Mouse (Mus musculus): ENCODE results near the gene Boll.

DNA sequence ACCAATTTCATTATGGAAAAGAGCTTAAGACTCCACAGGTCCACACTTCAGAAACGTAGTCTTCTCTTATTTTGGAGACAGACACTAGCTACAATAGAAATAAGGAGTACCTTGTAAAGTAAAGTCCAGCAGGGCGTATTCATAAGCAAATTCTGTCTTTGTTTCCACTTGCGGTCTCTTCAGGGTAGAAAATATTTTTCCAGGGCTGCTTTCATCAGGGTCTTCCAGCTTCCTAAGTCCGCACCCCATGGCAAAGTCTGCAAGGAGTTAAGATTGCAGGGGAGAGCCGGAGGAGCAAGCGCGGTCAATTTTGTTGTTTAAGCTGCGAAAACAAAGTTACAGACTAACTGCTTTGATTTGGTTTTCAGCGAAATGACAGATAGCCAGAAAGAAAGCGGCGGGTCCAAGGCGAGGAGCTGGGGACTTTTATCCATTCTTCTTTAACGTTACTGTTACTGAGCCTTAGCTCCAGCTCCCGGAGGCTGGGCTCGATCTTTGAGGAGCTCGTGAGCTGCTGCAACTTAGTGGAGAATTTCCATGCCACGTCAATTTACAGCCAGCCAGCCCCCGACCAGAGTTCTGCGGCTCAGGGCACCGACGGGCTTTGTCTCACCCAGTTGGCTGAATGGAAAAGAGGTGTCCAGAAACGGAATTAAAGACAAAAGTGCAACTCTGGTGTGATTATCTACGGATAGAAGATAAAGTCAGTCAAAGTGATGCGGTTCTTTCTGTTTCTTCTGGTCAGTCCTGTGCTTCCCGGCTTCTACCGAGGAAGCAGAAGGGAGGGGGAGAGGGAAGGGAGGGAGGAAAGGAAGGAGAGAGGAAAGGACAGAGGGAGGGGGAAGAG lies 137.0 kb downstream of the Boll start, which contains the start of gene Rftn2:
- no peak for TF ChIP-seq CTCF (IDR thresholded peaks at IDR 0.05; ENCODE audit: low read depth)
- no peak for TF ChIP-seq EP300 (IDR thresholded peaks at IDR 0.05; ENCODE audit: low read depth)

Data from heart, postnatal 0 days (tissue).